Mouse (Mus musculus) spleen, adult 2 months (tissue): ENCODE results near the gene Fpr2. TPM values are rescaled to one million over a fixed set of nuclear protein-coding genes. Genes with fewer than 3 reads are reported as not detected.

Experiments
- DNase-seq, 2 experiments: peaks; one replicate each; pipeline versions ENCODE4 v3.0.0 to v3.0.0-alpha.2; 2012 to 2021; ENCODE audit warnings: low spot score in 2 of 2, low read depth in 1 of 2
- H3K27ac ChIP-seq: fragments of 200-500 bp; 2 replicates; pipeline ENCODE4 v1.5.1; 2012; ENCODE audit warnings: low read length, inconsistent platforms; ENCODE audit not compliant: insufficient read depth
- H3K27me3 ChIP-seq: fragments of 200-500 bp; 2 replicates; pipeline ENCODE4 v1.6.1; 2012; ENCODE audit warnings: mild to moderate bottlenecking, moderate library complexity, low read length, inconsistent platforms; ENCODE audit not compliant: control insufficient read depth, insufficient read depth
- H3K36me3 ChIP-seq: fragments of 200-500 bp; 2 replicates; pipeline ENCODE4 v1.6.1; 2012; ENCODE audit warnings: mild to moderate bottlenecking, low read length, inconsistent platforms; ENCODE audit not compliant: control insufficient read depth, insufficient read depth
- H3K4me1 ChIP-seq: fragments of 200-500 bp; 2 replicates; pipeline ENCODE4 v1.6.1; 2011; ENCODE audit warnings: inconsistent platforms; ENCODE audit not compliant: control insufficient read depth, insufficient read depth, insufficient read length
- H3K4me3 ChIP-seq: fragments of 200-500 bp; 2 replicates; pipeline ENCODE4 v1.5.1; 2011; ENCODE audit warnings: mild to moderate bottlenecking, inconsistent platforms; ENCODE audit not compliant: insufficient read depth, insufficient read length; ENCODE audit errors: extremely low read depth
- CTCF ChIP-seq: fragments of 200-500 bp; IDR thresholded peaks from 2 replicates; pipeline ENCODE4 v1.5.1; 2011; ENCODE audit warnings: mild to moderate bottlenecking, inconsistent platforms; ENCODE audit not compliant: insufficient read depth, insufficient read length, insufficient replicate concordance; ENCODE audit errors: extremely low read depth
- POLR2A ChIP-seq: fragments of 200-500 bp; IDR thresholded peaks from 2 replicates; pipeline ENCODE4 v1.6.1; 2011; ENCODE audit warnings: low read depth, low read length, inconsistent platforms
- WGBS: fragments of 180-500 bp; shearing (Covaris S2); methylation state at CpG from one replicate; pipeline ENCODE4 v1.1.7; 2018; 5-methylcytosine and 5-hydroxymethylcytosine counted together
- polyA plus RNA-seq: library from polyadenylated mRNA; depleted of rRNA; stranded (reverse); fragments of >200 nt; gene quantifications from 2 replicates; pipeline ENCODE4 v1.2.3, GENCODE M21; 2012

The Fpr2 gene
- polyA plus RNA-seq, 1 experiment = 2.8 TPM

DNA sequence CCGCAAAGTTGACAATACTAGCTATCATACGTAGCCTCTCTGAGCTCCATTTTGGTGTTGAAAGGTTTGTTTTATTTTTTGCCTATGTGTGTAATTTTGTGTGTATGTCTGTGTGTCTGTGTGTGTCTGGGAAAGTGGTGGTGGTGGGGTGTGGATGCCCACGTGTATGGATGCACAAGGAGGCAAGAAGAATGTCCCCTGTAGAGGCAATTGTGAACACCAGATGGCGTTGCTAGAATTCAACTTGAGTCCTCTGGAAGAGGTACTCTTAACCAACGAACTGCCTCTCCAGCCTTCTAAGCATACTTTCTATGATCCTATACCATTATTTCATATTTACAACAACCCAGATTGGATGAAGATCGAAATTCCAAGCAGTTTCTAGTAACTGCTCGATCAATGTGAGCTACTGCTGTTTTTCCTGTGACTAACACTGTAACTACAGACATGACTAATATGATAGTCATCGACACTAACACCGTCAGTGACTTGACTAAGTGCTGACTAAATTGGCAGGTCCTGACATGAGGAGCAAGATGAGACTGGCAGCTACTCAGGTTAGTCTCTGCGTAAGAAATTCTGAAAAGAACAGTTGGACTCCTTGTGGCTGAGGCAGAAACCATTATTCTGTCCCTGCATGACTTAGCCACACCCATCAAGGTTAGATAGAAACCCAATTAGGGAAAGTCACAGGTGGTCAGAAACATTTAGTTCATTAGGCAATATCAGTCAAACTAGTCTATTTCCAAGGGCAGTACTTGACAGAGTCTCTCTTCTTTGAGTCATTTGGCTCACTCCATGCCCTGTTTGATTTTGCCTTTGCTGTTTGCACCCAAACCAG, 42.2 kb upstream of the Fpr2 start:
- Histone ChIP-seq H3K36me3 (no peaks in the 10 kb centered on the region), H3K27ac (no peak overlapping the region), H3K4me3 (no peak overlapping the region), H3K4me1 (no peaks in the 10 kb centered on the region), H3K27me3 (no peaks in the 10 kb centered on the region; the same call in 1 of the 2 replicates)
- 64% methylated on average over 10 of the region's 10 CpGs for WGBS
- DNase-seq = no peak
- TF ChIP-seq POLR2A = no peak

GRCm38 (mm10) chr17:17848988-17849387, 38.6 kb upstream of the Fpr2 start:
- H3K4me1 ChIP-seq = no peaks in the 10 kb centered on the region
- no peak overlapping the region for H3K4me3 ChIP-seq
- WGBS = 40% methylated on average over 2 of the region's 2 CpGs
- no peak for TF ChIP-seq POLR2A
- TF ChIP-seq CTCF = no peak
- H3K27me3 ChIP-seq = no peaks in the 10 kb centered on the region; the same call in 1 of the 2 replicates
- no peak for DNase-seq
- H3K27ac ChIP-seq = no peak overlapping the region
- H3K36me3 ChIP-seq = no peaks in the 10 kb centered on the region

- Histone ChIP-seq H3K27me3 (no peaks in the 10 kb centered on the region; the same call in 1 of the 2 replicates), H3K36me3 (no peaks in the 10 kb centered on the region), H3K27ac (no peak overlapping the region), H3K4me1 (no peaks in the 10 kb centered on the region), H3K4me3 (no peak overlapping the region)
- WGBS = 47% methylated on average over 55 of the region's 55 CpGs
- no peak for TF ChIP-seq CTCF
- TF ChIP-seq POLR2A = no peak
- no peak for DNase-seq
Observed at GRCm38 (mm10) chr17:17849906-17850712, 37.5 kb upstream of the Fpr2 start.

DNA sequence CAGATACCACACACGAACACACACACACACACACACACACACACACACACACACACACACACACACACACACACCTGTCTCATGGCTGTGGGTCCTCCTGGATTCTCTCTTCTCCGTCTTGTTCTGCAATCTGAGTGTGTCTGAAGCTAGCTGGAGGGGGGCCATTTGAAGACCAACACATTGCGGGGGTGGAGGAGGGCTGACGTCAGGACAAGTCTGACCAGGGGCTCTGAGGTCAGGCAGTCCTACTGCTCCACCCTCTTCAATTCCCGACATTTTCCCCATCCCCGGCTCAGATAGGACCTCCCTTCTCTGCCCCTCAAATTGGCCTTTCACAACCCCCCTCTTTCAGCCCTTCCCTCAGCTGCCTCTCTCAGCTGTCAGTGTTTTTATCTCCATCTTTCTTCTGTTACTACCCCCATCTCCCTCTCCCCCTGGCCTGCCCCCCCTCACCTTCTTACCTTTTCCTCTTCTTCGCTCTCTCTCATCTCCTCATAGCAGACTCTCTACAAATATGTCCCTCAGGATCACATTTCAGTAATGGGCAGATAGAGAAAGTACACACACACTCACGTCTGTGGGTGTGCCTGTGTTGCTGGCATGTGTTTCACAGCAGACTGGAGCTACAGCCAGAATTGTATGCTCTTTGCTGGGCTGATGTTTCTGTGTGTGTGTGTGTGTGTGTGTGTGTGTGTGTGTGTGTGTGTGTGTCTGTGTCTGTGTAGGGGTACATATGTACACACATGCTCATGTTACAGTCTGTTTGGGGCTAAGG, 32.4 kb upstream of the Fpr2 start, which contains the start of gene Has1:
Has1 (minus strand) TSS at position 142 of the 775 bp plus-strand sequence.
- DNase-seq = no peak
- no peak within 1 kb of the TSS for H3K27ac ChIP-seq
- no peaks in the 10 kb centered on the region for H3K27me3 ChIP-seq
- no peak for TF ChIP-seq POLR2A
- TF ChIP-seq CTCF = no peak
- no peak within 1 kb of the TSS for H3K4me3 ChIP-seq
- H3K36me3 ChIP-seq = no peaks in the 10 kb centered on the region
- H3K4me1 ChIP-seq = no peaks in the 10 kb centered on the region
- 73% methylated on average over 8 of the region's 8 CpGs for WGBS

DNA sequence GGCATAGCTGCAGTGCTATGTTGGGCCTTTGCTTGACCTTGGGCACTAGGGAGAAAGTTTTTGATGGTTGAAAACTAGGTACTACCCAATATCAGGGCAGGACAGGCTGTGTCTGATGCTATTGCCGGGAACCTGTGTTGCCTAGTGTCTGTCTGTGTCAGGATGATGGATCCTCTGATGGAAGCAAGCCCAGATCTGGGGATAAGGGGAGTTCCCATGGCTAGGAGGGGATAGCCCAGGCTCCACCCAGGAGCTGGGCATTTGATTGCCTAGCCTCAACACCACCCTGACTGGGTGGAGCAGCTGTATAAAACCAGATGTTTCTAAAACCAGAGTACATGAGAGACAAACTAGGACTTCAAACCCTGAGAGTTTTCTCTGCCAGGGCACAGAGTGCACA, 31.0 kb upstream of the Fpr2 start:
- Histone ChIP-seq H3K4me1 (no peaks in the 10 kb centered on the region), H3K27ac (no peak overlapping the region), H3K36me3 (no peaks in the 10 kb centered on the region), H3K4me3 (no peak overlapping the region), H3K27me3 (no peaks in the 10 kb centered on the region)
- WGBS = 82% methylated on average over 1 of the region's 1 CpGs
- TF ChIP-seq POLR2A (no peak), CTCF (no peak)
- DNase-seq = no peak

GRCm38 (mm10) chr17:17857446-17857845, 30.2 kb upstream of the Fpr2 start:
- Histone ChIP-seq H3K27ac (no peak overlapping the region), H3K4me3 (no peak overlapping the region), H3K4me1 (no peaks in the 10 kb centered on the region), H3K27me3 (no peaks in the 10 kb centered on the region), H3K36me3 (no peaks in the 10 kb centered on the region)
- no peak for DNase-seq
- TF ChIP-seq POLR2A (no peak), CTCF (no peak)
- WGBS = 78% methylated on average over 1 of the region's 1 CpGs
